Mouse (Mus musculus) adrenal gland, postnatal 14 days (tissue): ENCODE measurements around the gene Sri. TPM values are rescaled to one million over a fixed set of nuclear protein-coding genes. Genes with fewer than 3 reads are reported as not detected.

Source experiments
- DNase-seq: peaks from one replicate; pipeline ENCODE4 v3.0.0; 2021; ENCODE audit warnings: mixed read lengths
- total RNA-seq: library from RNA; stranded (reverse); gene quantifications from 2 replicates; pipeline ENCODE4 v1.2.3, GENCODE M21; 2021

The Sri gene
- total RNA-seq, 1 experiment from 2014 or later: 93.5 TPM

DNA sequence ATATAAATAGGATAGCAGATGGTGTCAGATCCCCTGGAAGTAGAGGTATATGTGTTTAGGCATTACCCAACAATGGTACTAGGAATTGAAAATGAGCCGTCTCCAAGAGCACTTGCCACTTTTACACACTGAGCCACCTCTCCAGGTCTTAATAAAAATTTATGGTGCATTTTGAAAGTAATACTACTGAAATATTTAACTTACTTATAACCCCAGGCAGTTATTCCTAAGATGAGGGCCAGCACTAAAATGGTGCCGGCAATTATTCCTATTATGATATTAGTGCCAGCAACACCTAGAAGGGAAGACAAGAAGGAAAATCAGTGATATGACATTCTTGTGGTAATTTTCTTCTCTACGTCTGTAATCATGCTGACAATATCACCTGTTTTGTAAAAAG is 65.8 kb downstream of the Sri start:
- DNase-seq: no peak

DNA sequence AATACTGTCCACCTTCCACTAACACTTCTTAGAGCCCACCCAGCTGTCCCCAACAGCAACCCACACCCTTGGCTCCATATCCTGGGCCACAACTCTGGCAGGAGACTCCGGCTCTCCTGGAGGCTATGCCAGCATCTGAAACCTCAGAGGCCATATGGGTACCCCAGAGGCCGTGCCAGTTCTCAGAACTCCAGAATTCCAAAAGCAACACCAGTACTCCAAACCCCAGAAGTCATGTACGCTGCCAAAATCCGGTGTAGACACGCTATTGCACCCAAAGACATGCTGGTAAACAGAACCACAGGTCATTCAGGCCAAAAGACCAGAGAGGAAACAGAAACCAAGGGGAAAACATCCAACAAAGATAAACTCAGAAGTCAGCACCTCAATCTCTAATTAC is 66.4 kb downstream of the Sri start:
- DNase-seq: peak; percentile 41

DNA sequence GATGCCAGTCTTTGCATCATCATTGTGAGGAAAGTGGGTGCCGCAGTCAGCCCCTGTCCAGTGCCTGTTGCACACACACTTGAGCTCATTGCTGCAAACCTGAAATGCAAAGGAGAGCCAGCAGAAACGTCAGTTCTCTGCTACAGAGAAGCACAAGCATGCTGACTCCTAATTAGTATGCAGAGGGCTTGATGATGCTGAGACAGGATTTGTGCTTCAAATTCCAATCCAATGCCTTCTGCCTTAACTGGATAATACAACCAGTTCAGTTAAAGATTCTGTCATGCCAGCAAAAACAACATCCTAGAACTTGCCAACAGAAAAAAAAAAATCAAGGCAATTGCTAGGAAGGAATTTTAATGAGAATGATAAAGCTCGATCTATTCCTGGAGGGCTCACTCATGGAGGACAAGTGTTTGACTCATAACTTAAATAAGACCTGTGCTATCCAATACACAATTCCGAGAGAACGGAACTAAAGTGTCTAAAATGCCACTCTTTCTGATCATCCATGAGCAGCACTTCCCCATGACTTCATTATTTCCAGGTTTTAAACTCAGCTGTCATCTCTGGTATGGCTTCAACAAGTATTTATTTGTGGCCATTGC is 70.8 kb downstream of the Sri start:
- DNase-seq: no peak

Other genes with a start within 250 kb of the Sri start
- 35.8 and 44.3 TPM in 2 replicates for gene Steap4, start 85.6 kb upstream of the Sri start, total RNA-seq